Mouse (Mus musculus): Measurements from ENCODE around the gene Rab5if. TPM values are rescaled to one million over a fixed set of nuclear protein-coding genes. Genes with fewer than 3 reads are reported as not detected.
"Not testable (repeated sequence)": the region's sequence is repeated elsewhere in the genome, so short reads cannot be mapped to it uniquely, and the experiment has no call there.

Rab5if gene
- total and polyA plus RNA-seq, 3 experiments: 226 to 315 (median 263) TPM

GRCm38 (mm10) chr2:156884396-156885211 lies 21.7 kb downstream of the Rab5if start:
- H3K27ac ChIP-seq (ENCODE audit: control insufficient read depth, low read depth, low read length): peak overlapping the region; percentile 21
- peaks cover 2 to 39% of the 10 kb centered on the region in 2 experiments; a peak in 3 of 4 replicates for H3K4me1 ChIP-seq (ENCODE audit: control insufficient read depth in 1 of 2, insufficient read depth in 2 of 2, low read length in 2 of 2)
- H3K4me3 ChIP-seq (ENCODE audit: control insufficient read depth in 1 of 2, insufficient read depth in 1 of 2, low read depth in 2 of 2, low read length in 2 of 2): peak overlapping the region in 1 of 2 experiments; percentile 21; a peak in 2 of 4 replicates
- peak overlapping the region; percentile 24; the same call in 1 of the 2 replicates for H3K9ac ChIP-seq (ENCODE audit: control insufficient read depth, low read depth, low read length, poor library complexity, severe bottlenecking)
- no peaks in the 10 kb centered on the region for H3K9me3 ChIP-seq (replicated peaks; ENCODE audit: insufficient read depth, low read length)
- H3K36me3 ChIP-seq (ENCODE audit: control insufficient read depth in 1 of 2, insufficient read depth in 2 of 2, low read length in 2 of 2): peaks cover 0 to 9% of the 10 kb centered on the region in 2 experiments; a peak in 2 of 4 replicates
- peak; percentile 36 to 41; a peak in 2 of 4 replicates for TF ChIP-seq EP300 (IDR thresholded peaks at IDR 0.05; ENCODE audit: low read depth in 1 of 2, low read length in 2 of 2)
- no peak for TF ChIP-seq MEF2A (IDR thresholded peaks at IDR 0.05; ENCODE audit: extremely low read depth, insufficient replicate concordance, low read depth, low read length, poor library complexity, severe bottlenecking)
- TF ChIP-seq MAFK (IDR thresholded peaks at IDR 0.05; ENCODE audit: borderline replicate concordance, low read depth, low read length): no peak
- TF ChIP-seq MXI1 (IDR thresholded peaks at IDR 0.05; ENCODE audit: low read depth, low read length): no peak
- TF ChIP-seq MAX (IDR thresholded peaks at IDR 0.05; ENCODE audit: low read length): no peak
- TF ChIP-seq ZMIZ1 (IDR thresholded peaks at IDR 0.05; ENCODE audit: low read depth, low read length): no peak
- TF ChIP-seq KAT2A (conservative IDR thresholded peaks at IDR 0.05; ENCODE audit: low read depth, low read length): no peak
- TF ChIP-seq CHD2 (IDR thresholded peaks at IDR 0.05; ENCODE audit: low read length): no peak
- peak; percentile 61; the same call in 1 of the 2 replicates for TF ChIP-seq USF1 (IDR thresholded peaks at IDR 0.05; ENCODE audit: low read depth, low read length)
- TF ChIP-seq HCFC1 (IDR thresholded peaks at IDR 0.05; ENCODE audit: low read depth, low read length): no peak
- no peak for TF ChIP-seq POLR2A (IDR thresholded peaks at IDR 0.05; ENCODE audit: control insufficient read depth in 1 of 2, insufficient read depth in 1 of 2, low read depth in 1 of 2, low read length in 2 of 2, poor library complexity in 1 of 2)
- 0 out of 2 replicates have a peak, but pooled peaks have one; percentile 21 for TF ChIP-seq TAL1 (IDR thresholded peaks at IDR 0.05; ENCODE audit: low read length)
- no peaks in the 10 kb centered on the region for H3K79me2 ChIP-seq (ENCODE audit: control insufficient read depth, insufficient read depth, low read length, poor library complexity)
- DNase-seq (ENCODE audit: low read depth, low spot score): peak; percentile 63
- no peaks in the 10 kb centered on the region for H3K27me3 ChIP-seq (ENCODE audit: control insufficient read depth in 1 of 2, insufficient read depth in 2 of 2, low read length in 2 of 2)

GRCm38 (mm10) chr2:156885666-156886065 lies 22.7 kb downstream of the Rab5if start:
- peaks cover 2 to 39% of the 10 kb centered on the region in 2 experiments; a peak in 3 of 4 replicates for H3K4me1 ChIP-seq (ENCODE audit: control insufficient read depth in 1 of 2, insufficient read depth in 2 of 2, low read length in 2 of 2)
- not testable (repeated sequence) for H3K9me3 ChIP-seq (replicated peaks; ENCODE audit: insufficient read depth, low read length); H3K27ac ChIP-seq (ENCODE audit: control insufficient read depth, low read depth, low read length); H3K36me3 ChIP-seq (ENCODE audit: control insufficient read depth in 1 of 2, insufficient read depth in 2 of 2, low read length in 2 of 2); H3K4me3 ChIP-seq (ENCODE audit: control insufficient read depth in 1 of 2, insufficient read depth in 1 of 2, low read depth in 2 of 2, low read length in 2 of 2); H3K79me2 ChIP-seq (ENCODE audit: control insufficient read depth, insufficient read depth, low read length, poor library complexity); H3K27me3 ChIP-seq (ENCODE audit: control insufficient read depth in 1 of 2, insufficient read depth in 2 of 2, low read length in 2 of 2); H3K9ac ChIP-seq (ENCODE audit: control insufficient read depth, low read depth, low read length, poor library complexity, severe bottlenecking); DNase-seq (ENCODE audit: low read depth, low spot score)

Data from MEL (cell line).